Mouse (Mus musculus): ENCODE results near the gene Echdc1. TPM values are rescaled to one million over a fixed set of nuclear protein-coding genes. Genes with fewer than 3 reads are reported as not detected.
"Not testable (repeated sequence)": the region's sequence is repeated elsewhere in the genome, so short reads cannot be mapped to it uniquely, and the experiment has no call there.

Echdc1 gene
- polyA plus RNA-seq, 1 experiment from 2014 or later, result 17.4 TPM

DNA sequence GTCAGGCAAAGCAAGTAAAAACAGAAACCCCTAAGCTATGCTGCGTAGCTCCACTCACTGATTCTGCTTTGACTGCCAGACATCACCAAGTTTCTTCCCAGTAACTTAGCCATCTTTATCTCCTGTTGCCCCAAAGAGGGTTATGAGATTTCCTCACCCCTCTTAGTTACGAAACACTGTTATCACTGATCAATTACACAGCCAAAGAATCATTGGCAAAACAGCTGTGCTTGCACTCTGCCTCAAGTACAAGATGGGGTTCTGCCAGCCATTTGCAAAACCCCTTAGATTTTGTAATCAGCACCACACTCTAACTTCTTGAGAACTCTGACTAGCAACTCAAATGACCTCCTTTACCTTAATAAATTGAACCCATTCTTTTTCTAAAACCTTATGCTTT lies 38.5 kb downstream of the Echdc1 start:
- Histone ChIP-seq H3K4me3 (replicated peaks) (no peak overlapping the region), H3K9ac (replicated peaks) (no peak overlapping the region), H3K4me2 (no peak overlapping the region), H3K9me3 (no peaks in the 10 kb centered on the region), H3K4me1 (replicated peaks) (0 out of 2 replicates have a peak, but pooled peaks cover 5% of the 10 kb centered on the region), H3K27ac (no peak overlapping the region), H3K36me3 (peaks cover 37% of the 10 kb centered on the region), H3K27me3 (no peaks in the 10 kb centered on the region)
- WGBS, result 88% methylated on average over 2 of the region's 2 CpGs
- no peak for ATAC-seq (ENCODE audit: insufficient number of reproducible peaks, insufficient read depth, low FRiP score, low TSS enrichment, low read depth)

DNA sequence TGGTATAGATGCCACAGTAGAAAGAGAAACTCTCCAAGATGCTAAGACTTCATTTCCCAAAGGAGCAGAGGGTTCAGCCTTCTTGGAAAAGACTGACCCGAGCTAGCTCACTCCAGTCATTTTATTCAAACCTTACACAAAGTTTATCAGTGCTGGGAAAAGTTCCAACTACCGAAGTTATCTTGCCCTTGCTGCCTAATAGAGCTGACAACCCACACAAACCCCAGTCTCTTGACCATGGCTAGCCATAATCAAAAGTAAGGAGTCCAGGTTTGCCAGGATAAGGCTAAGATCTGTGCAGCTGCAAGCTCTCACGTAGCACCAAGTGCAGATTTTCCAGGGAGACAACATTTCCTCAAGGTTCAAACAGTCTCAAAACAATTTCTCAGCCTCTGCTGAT lies 39.6 kb downstream of the Echdc1 start:
- Histone ChIP-seq H3K9me3 (no peaks in the 10 kb centered on the region), H3K27me3 (no peaks in the 10 kb centered on the region), H3K4me3 (replicated peaks) (no peak overlapping the region), H3K4me2 (no peak overlapping the region), H3K4me1 (replicated peaks) (0 out of 2 replicates have a peak, but pooled peaks cover 14% of the 10 kb centered on the region), H3K27ac (no peak overlapping the region), H3K36me3 (peaks cover 26% of the 10 kb centered on the region), H3K9ac (replicated peaks) (no peak overlapping the region)
- WGBS, result 92% methylated on average over 3 of the region's 3 CpGs
- no peak for ATAC-seq (ENCODE audit: insufficient number of reproducible peaks, insufficient read depth, low FRiP score, low TSS enrichment, low read depth)

DNA sequence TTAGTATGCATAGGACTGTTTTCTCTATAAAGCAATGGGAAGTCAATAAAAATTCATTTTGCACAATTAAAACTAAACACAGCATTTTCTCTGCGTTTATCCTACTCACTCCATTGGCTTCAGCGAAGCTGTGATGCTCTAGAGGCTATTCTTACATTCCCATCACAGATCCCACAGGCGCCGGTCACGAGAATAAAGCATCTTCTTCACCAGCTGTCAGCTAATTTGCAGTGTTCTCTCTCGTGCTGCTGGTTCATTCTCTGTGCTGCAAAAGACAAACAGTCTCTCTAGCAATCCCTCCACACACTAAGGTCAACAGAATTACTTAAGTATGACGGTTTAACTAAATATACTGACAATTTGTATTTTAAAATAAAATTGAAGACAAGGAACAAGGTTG lies 41.2 kb downstream of the Echdc1 start:
- Histone ChIP-seq H3K9ac (replicated peaks) (no peak overlapping the region), H3K4me3 (replicated peaks) (no peak overlapping the region), H3K4me2 (no peak overlapping the region), H3K9me3 (no peaks in the 10 kb centered on the region), H3K27me3 (no peaks in the 10 kb centered on the region), H3K27ac (no peak overlapping the region), H3K36me3 (peaks cover 23% of the 10 kb centered on the region), H3K4me1 (replicated peaks) (0 out of 2 replicates have a peak, but pooled peaks cover 17% of the 10 kb centered on the region)
- no peak for ATAC-seq (ENCODE audit: insufficient number of reproducible peaks, insufficient read depth, low FRiP score, low TSS enrichment, low read depth)
- WGBS, result 89% methylated on average over 7 of the region's 7 CpGs

DNA sequence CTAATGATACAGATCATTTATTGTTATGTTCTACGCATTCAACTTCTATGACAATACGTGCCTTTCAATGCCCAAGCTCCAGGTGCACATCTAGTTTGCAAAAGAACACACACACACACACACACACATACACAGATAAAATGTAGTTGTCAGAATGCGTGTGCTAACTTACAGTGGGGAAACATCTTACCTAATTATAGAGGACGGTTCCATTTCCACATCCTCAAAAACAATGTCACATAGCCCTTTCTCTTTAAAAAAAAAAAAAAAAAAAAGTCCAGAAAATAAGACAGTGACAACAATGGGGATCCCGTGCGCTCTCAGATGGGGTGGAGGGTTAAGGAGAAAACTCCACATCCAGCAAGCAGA lies 48.1 kb downstream of the Echdc1 start:
- Histone ChIP-seq H3K4me2 (peak overlapping the region; percentile 65), H3K4me1 (replicated peaks) (peaks cover 29% of the 10 kb centered on the region), H3K9ac (replicated peaks) (peak overlapping the region; percentile 98), H3K27ac (peak overlapping the region; percentile 98), H3K27me3 (no peaks in the 10 kb centered on the region), H3K36me3 (no peaks in the 10 kb centered on the region), H3K9me3 (no peaks in the 10 kb centered on the region), H3K4me3 (replicated peaks) (peak overlapping the region; percentile 92)
- WGBS, result 5% methylated on average over 6 of the region's 6 CpGs
- ATAC-seq (ENCODE audit: insufficient number of reproducible peaks, insufficient read depth, low FRiP score, low TSS enrichment, low read depth), result no peak; the same call in 1 of the 2 replicates

DNA sequence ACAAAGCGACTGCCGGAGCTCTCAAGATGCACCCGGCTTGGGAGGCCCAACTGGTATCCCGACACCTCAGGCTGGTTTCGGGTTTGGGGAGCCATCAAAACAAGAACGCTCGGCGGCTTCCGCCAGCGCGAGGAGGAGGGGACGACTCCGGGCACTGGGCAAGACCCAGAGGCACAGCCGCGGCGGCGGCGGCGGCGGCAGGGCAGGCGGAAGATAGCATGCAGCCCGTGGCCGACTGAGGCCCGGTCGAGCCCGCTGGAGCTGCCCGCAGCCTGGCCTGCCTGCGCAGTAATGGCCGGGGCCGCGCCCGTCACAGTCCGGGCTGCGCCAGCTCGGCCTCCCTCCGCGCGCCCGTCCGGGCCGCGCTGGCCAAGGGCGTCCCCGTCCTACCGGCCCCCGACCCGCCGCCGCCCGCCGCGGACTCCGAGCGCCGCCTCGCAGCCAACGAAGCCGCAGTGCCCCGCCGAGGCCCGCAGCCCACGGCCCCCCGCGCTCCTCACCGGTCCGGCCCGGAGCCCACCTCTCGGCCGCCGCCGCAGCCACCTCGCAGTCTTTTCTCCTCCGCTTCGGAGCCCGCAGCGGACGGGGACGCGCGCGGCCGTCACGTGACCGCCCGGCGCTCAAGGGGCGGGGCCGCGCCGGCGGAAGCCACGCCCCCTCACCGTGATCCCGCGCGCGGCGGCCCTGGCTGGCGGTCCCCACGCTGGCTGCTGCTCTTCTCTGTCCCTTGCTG lies 48.7 kb downstream of the Echdc1 start:
- H3K27ac ChIP-seq, result peak overlapping the region; percentile 98
- peak overlapping the region; percentile 65 for H3K4me2 ChIP-seq
- H3K4me1 ChIP-seq (replicated peaks), result peaks cover 25% of the 10 kb centered on the region
- H3K27me3 ChIP-seq, result no peaks in the 10 kb centered on the region
- no peaks in the 10 kb centered on the region for H3K9me3 ChIP-seq
- ATAC-seq (ENCODE audit: insufficient number of reproducible peaks, insufficient read depth, low FRiP score, low TSS enrichment, low read depth), result peak; percentile 99
- WGBS, result 1% methylated on average over 72 of the region's 100 CpGs
- peak overlapping the region; percentile 92 for H3K4me3 ChIP-seq (replicated peaks)
- H3K9ac ChIP-seq (replicated peaks), result peak overlapping the region; percentile 98
- no peaks in the 10 kb centered on the region for H3K36me3 ChIP-seq

DNA sequence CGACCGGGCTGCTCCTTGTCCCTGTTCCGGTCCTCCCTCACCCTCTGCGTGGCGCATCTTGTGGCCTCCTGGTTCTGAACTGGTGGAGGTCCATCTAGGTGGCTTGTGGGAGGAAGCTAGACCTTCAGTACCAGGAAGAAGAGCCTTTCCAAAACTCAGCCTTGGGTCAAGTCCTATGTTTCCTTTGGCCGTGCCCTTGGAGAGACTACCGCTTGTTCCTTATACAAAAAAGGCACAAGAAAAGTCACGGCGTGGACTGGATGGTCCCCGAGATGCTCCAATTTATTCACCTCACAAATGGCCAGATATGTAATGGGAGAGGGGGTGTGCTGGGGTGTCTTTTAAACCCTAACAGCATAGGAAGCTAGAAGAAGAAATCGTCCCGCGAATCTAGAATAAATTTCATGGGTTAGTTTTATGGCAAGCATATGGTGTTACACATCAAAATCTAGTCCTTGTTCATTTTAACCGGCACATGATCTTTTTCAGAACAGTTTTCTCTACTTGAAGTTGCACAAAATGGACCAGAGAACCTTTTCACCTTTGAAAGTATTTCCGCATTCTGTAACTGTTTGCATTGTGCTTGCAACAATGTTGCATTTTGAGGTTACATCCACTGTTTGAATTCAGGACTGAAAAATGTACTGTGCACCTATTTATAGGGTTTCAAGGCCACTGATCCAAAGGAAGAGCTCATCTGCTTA lies 49.4 kb downstream of the Echdc1 start, which contains the start of gene Rnf146:
Gene Rnf146 (minus strand): TSS at position 246 of the 704 bp plus-strand sequence.
- peak within 1 kb of the TSS; percentile 65 for H3K4me2 ChIP-seq
- WGBS, result 10% methylated on average over 15 of the region's 15 CpGs
- peak within 1 kb of the TSS; percentile 98 for H3K27ac ChIP-seq
- H3K4me1 ChIP-seq (replicated peaks), result peaks cover 19% of the 10 kb centered on the region
- H3K9ac ChIP-seq (replicated peaks), result peak within 1 kb of the TSS; percentile 98
- H3K9me3 ChIP-seq, result no peaks in the 10 kb centered on the region
- no peaks in the 10 kb centered on the region for H3K27me3 ChIP-seq
- no peaks in the 10 kb centered on the region for H3K36me3 ChIP-seq
- peak; percentile 66; the same call in 1 of the 2 replicates for ATAC-seq (ENCODE audit: insufficient number of reproducible peaks, insufficient read depth, low FRiP score, low TSS enrichment, low read depth)
- peak within 1 kb of the TSS; percentile 92 for H3K4me3 ChIP-seq (replicated peaks)

DNA sequence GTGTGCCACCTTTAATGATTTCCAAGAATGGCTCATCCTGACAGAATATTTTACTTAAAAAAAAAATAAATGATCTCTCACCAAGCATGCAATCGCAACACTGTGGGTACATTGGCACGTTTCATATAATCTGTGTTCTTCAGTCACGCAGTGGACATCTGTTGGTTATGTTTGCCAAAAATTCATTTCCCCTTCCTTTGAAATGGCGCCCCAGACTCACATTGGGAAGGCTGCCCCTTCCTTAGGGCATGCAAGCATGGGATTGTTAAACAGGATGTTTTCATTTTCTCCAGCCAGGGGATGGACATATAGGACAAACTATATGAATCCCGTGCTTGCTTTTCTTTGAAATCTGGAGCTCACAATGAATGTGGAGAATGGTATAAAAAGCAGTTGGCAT lies 61.1 kb downstream of the Echdc1 start:
- no peak overlapping the region for H3K9ac ChIP-seq (replicated peaks)
- no peak overlapping the region for H3K27ac ChIP-seq
- no peaks in the 10 kb centered on the region for H3K9me3 ChIP-seq
- no peak overlapping the region for H3K4me3 ChIP-seq (replicated peaks)
- no peak for ATAC-seq (ENCODE audit: insufficient number of reproducible peaks, insufficient read depth, low FRiP score, low TSS enrichment, low read depth)
- 87% methylated on average over 5 of the region's 5 CpGs for WGBS
- no peaks in the 10 kb centered on the region for H3K27me3 ChIP-seq
- no peaks in the 10 kb centered on the region for H3K36me3 ChIP-seq
- H3K4me1 ChIP-seq (replicated peaks), result peaks cover 8% of the 10 kb centered on the region
- no peak overlapping the region for H3K4me2 ChIP-seq

DNA sequence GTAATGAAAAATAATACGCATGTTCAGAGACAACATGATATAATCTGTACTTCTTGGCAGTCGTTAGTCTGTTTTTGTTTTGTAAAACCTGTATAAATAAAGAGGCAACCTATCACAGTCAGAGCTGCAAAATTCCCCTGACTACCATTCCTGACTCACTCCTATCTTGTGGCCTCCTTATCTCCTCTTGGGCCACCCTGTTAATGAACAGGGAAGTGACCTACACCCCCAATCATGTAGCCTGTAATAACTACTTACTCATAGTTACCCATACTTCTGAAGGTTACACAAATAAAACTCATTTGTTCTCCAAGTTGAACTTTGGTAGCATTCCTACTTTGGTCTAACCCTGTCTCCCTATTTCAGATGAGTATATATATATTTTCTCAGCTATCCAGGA lies 68.6 kb downstream of the Echdc1 start:
- Histone ChIP-seq H3K4me1 (replicated peaks) (peaks cover 8% of the 10 kb centered on the region), H3K4me3 (replicated peaks) (no peak overlapping the region), H3K4me2 (no peak overlapping the region), H3K36me3 (no peaks in the 10 kb centered on the region), H3K27me3 (no peaks in the 10 kb centered on the region), H3K9ac (replicated peaks) (no peak overlapping the region), H3K27ac (no peak overlapping the region), H3K9me3 (no peaks in the 10 kb centered on the region)
- 88% methylated on average over 2 of the region's 2 CpGs for WGBS
- no peak for ATAC-seq (ENCODE audit: insufficient number of reproducible peaks, insufficient read depth, low FRiP score, low TSS enrichment, low read depth)

DNA sequence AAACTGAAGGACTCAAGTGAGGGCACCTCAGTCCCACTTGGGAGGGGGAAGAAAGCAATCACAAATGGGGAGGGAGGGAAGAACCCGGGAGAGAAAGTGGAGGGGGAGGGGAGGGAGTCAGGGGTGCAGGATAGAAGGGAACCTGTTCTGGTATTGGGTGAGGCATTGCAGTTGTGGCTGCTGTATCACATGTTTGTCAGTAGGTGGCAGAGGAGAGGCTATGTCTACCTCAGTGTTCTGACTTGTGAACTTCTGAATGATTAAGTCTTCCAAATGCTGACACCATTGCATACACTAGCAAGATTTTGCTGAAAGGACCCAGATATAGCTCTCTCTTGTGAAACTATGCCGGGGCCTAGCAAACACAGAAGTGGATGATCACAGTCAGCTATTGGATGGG lies 81.9 kb downstream of the Echdc1 start:
- WGBS, result 73% methylated on average over 2 of the region's 2 CpGs
- H3K27ac ChIP-seq; H3K4me1 ChIP-seq (replicated peaks); H3K4me3 ChIP-seq (replicated peaks); H3K9ac ChIP-seq (replicated peaks); H3K9me3 ChIP-seq; H3K27me3 ChIP-seq; H3K36me3 ChIP-seq; H3K4me2 ChIP-seq; ATAC-seq (ENCODE audit: insufficient number of reproducible peaks, insufficient read depth, low FRiP score, low TSS enrichment, low read depth): not testable (repeated sequence)

All from limb, embryonic 12.5 days (tissue).